12 mouse cellular contexts compared by ENCODE assay signal in genomic region chr9:119964206-119964605, GRCm38 (mm10). TPM values are rescaled to one million over a fixed set of nuclear protein-coding genes. Genes with fewer than 3 reads are reported as not detected.
DNase-seq lines count a peak whose midpoint lies in the region; ATAC-seq and TF ChIP-seq lines count a peak whose summit lies in the region.
"Had no signal": no experiment of that assay in that cellular context is flagged by ENCODE, and none has a peak within 500 bp of the region (broad histone marks: within the 10 kb centered on the region; RNA-seq: fewer than 3 reads in every experiment).

No protein-coding gene starts in this region.

- intact Hi-C loops in heart, postnatal 10 days (cut with DNase I) = loop anchor here (2.0 to 5.0 kb wide), 2 partner anchors 17 to 133 kb away; no protein-coding TSS in a partner anchor
- intact Hi-C loops in heart, adult 2 months (cut with DNase I) = loop anchor here (1.0 kb wide), 1 partner anchor 19 kb away; no protein-coding TSS in a partner anchor

- H3K27me3 ChIP-seq in heart, adult 2 months (ENCODE audit: control insufficient read depth, insufficient read depth, low read length) = no peaks in the 10 kb centered on the region
- H3K27me3 ChIP-seq in heart, embryonic 15.5 days = no peaks in the 10 kb centered on the region
- H3K27me3 ChIP-seq in forebrain, embryonic 11.5 days (ENCODE audit: control insufficient read depth, insufficient read depth, low read length) = no peaks in the 10 kb centered on the region

- no peak; the same call in 1 of the 2 replicates for ATAC-seq in heart, embryonic 15.5 days (replicated peaks; ENCODE audit: insufficient number of reproducible peaks, insufficient read depth, low FRiP score, low read depth)
- ATAC-seq in forebrain, embryonic 11.5 days (replicated peaks; ENCODE audit: low FRiP score) = no peak
- no peak for ATAC-seq in monocyte, adult 5-6 weeks (replicated peaks; ENCODE audit: insufficient number of reproducible peaks, low FRiP score, low TSS enrichment, poor library complexity, severe bottlenecking)

- H3K9me3 ChIP-seq in heart, embryonic 15.5 days (replicated peaks) = no peaks in the 10 kb centered on the region
- H3K9me3 ChIP-seq in forebrain, embryonic 11.5 days (ENCODE audit: control insufficient read depth, low read length) = no peaks in the 10 kb centered on the region
- H3K9me3 ChIP-seq: hindbrain, embryonic 12.5 days had no signal

- peaks cover 6% of the 10 kb centered on the region for H3K4me1 ChIP-seq in heart, adult 2 months (ENCODE audit: control insufficient read depth, insufficient read depth, low read length)
- H3K4me1 ChIP-seq in heart, embryonic 15.5 days (replicated peaks) = peaks cover 22% of the 10 kb centered on the region
- 0 out of 2 replicates have a peak, but pooled peaks cover 2% of the 10 kb centered on the region for H3K4me1 ChIP-seq in lung, adult 2 months (ENCODE audit: control insufficient read depth, insufficient read depth, low read length)
- no peaks in the 10 kb centered on the region for H3K4me1 ChIP-seq in forebrain, embryonic 11.5 days (replicated peaks; ENCODE audit: control insufficient read depth, insufficient read depth, low read length)

- WGBS in heart, adult 2 months = 41% methylated on average over 3 of the region's 3 CpGs
- WGBS in heart, embryonic 15.5 days = 61% methylated on average over 3 of the region's 3 CpGs
- WGBS in lung, adult 2 months = 53% methylated on average over 3 of the region's 3 CpGs
- 92% methylated on average over 3 of the region's 3 CpGs for WGBS in forebrain, embryonic 11.5 days

- peak; percentile 86 for TF ChIP-seq EP300 in heart, adult 2 months (IDR thresholded peaks at IDR 0.05; ENCODE audit: insufficient read depth, low read depth, low read length)

- H3K4me3 ChIP-seq in heart, adult 2 months = no peak overlapping the region
- H3K4me3 ChIP-seq in heart, embryonic 15.5 days = no peak overlapping the region
- peak overlapping the region; percentile 52 for H3K4me3 ChIP-seq in lung, adult 2 months (replicated peaks; ENCODE audit: extremely low read depth, low read depth, low read length)
- no peak overlapping the region for H3K4me3 ChIP-seq in forebrain, embryonic 11.5 days (ENCODE audit: low read depth, low read length)
- H3K4me3 ChIP-seq: hindbrain, embryonic 12.5 days had no signal

- peak overlapping the region; percentile 64 for H3K27ac ChIP-seq in heart, adult 2 months
- peak overlapping the region; percentile 69 for H3K27ac ChIP-seq in heart, embryonic 15.5 days
- no peak overlapping the region for H3K27ac ChIP-seq in forebrain, embryonic 11.5 days (ENCODE audit: low read depth, low read length)
- H3K27ac ChIP-seq: hindbrain, embryonic 12.5 days had no signal

- H3K79me2 ChIP-seq in heart, adult 2 months (replicated peaks; ENCODE audit: control insufficient read depth, insufficient read depth, low read length) = no peaks in the 10 kb centered on the region

- TF ChIP-seq POLR2A in heart, adult 2 months (IDR thresholded peaks at IDR 0.05; ENCODE audit: insufficient read depth, low read depth, low read length) = no peak; the same call in 1 of the 2 replicates
- 0 out of 2 replicates have a peak, but pooled peaks have one; percentile 26 for TF ChIP-seq POLR2A in lung, adult 2 months (IDR thresholded peaks at IDR 0.05; ENCODE audit: borderline replicate concordance, extremely low read depth, low read depth, low read length)

- H3K4me2 ChIP-seq in heart, embryonic 15.5 days = no peak overlapping the region
- H3K4me2 ChIP-seq in forebrain, embryonic 11.5 days (ENCODE audit: low read depth, low read length, severe bottlenecking) = no peak overlapping the region
- H3K4me2 ChIP-seq: hindbrain, embryonic 12.5 days had no signal

- no peak for TF ChIP-seq CTCF in heart, adult 2 months (IDR thresholded peaks at IDR 0.05)
- TF ChIP-seq CTCF in lung, adult 2 months (IDR thresholded peaks at IDR 0.05; ENCODE audit: insufficient read depth, low read length) = no peak

- no peak overlapping the region for H3K9ac ChIP-seq in heart, adult 2 months (ENCODE audit: low read depth, low read length)
- H3K9ac ChIP-seq in heart, embryonic 15.5 days = no peak overlapping the region
- H3K9ac ChIP-seq in forebrain, embryonic 11.5 days (ENCODE audit: low read length) = no peak overlapping the region
- H3K9ac ChIP-seq: hindbrain, embryonic 12.5 days had no signal

- H3K36me3 ChIP-seq in heart, adult 2 months (ENCODE audit: control insufficient read depth, insufficient read depth, low read length) = no peaks in the 10 kb centered on the region
- no peaks in the 10 kb centered on the region for H3K36me3 ChIP-seq in heart, embryonic 15.5 days
- no peaks in the 10 kb centered on the region for H3K36me3 ChIP-seq in forebrain, embryonic 11.5 days (ENCODE audit: control insufficient read depth, insufficient read depth, low read length)
- H3K36me3 ChIP-seq: hindbrain, embryonic 12.5 days had no signal

- peak; percentile 98 for DNase-seq in heart, adult 11 months
- DNase-seq in heart, postnatal 10 days = no peak
- peak; percentile 50 to 64 for DNase-seq in heart, adult 2 months
- DNase-seq in lung, adult 2 months = peak; percentile 34
- DNase-seq in forebrain, embryonic 11.5 days (ENCODE audit: low spot score) = no peak
- DNase-seq in testis, postnatal 14 days (ENCODE audit: low spot score) = no peak
- DNase-seq: cerebellum, adult 11 months; right cerebral cortex, postnatal 14 days; thymus, postnatal 36 days had no signal

RNA-seq across cellular contexts. Expression of gene Csrnp1, which starts 20.3 kb away (rescaled TPM):
- total RNA-seq in heart, postnatal 10 days (2021) = 10 to 100 TPM in 1 of 2 experiments, 1 to 10 TPM in 1; 9.9 to 19.0 TPM
- total RNA-seq in heart, adult 2 months (2021) = 10 to 100 TPM; 21.1 to 21.6 TPM
- 23.6 and 28.7 TPM in 2 replicates for polyA plus RNA-seq in heart, adult 2 months (2012; rRNA removed)
- polyA plus RNA-seq in heart, embryonic 15.5 days (2015; fragmentation: Nextera tagmentation; extraction: Ambion mirVana) = 6.9 and 8.2 TPM in 2 replicates
- polyA plus RNA-seq in lung, adult 2 months (2012; rRNA removed) = 53.3 and 110 TPM in 2 replicates
- 1.5 and 1.6 TPM in 2 replicates for polyA plus RNA-seq in forebrain, embryonic 11.5 days (2014; fragmentation: Nextera tagmentation; extraction: Ambion mirVana)
- total RNA-seq in monocyte, adult 5-6 weeks (2017) = 46.8 to 67.3 TPM (median 52.6 TPM) in 3 replicates

RNA-seq across cellular contexts. Expression of gene Ttc21a, which starts 26.8 kb away (rescaled TPM):
- not detected for total RNA-seq in heart, postnatal 10 days (2021)
- not detected for total RNA-seq in heart, adult 2 months (2021)
- polyA plus RNA-seq in heart, adult 2 months (2012; rRNA removed) = 0.70 TPM in 1 of 2 replicates, not detected in the other
- 0.08 and 0.29 TPM in 2 replicates for polyA plus RNA-seq in heart, embryonic 15.5 days (2015; fragmentation: Nextera tagmentation; extraction: Ambion mirVana)
- polyA plus RNA-seq in lung, adult 2 months (2012; rRNA removed) = 9.5 and 11.4 TPM in 2 replicates
- 0.11 and 0.33 TPM in 2 replicates for polyA plus RNA-seq in forebrain, embryonic 11.5 days (2014; fragmentation: Nextera tagmentation; extraction: Ambion mirVana)
- total RNA-seq in monocyte, adult 5-6 weeks (2017) = not detected in 3 replicates

RNA-seq across cellular contexts. Expression of gene Gorasp1, which starts 26.8 kb away (rescaled TPM):
- 10 to 100 TPM; 19.1 to 22.9 TPM for total RNA-seq in heart, postnatal 10 days (2021)
- 10 to 100 TPM; 32.2 to 35.9 TPM for total RNA-seq in heart, adult 2 months (2021)
- polyA plus RNA-seq in heart, adult 2 months (2012; rRNA removed) = 16.8 and 25.0 TPM in 2 replicates
- 16.6 and 24.3 TPM in 2 replicates for polyA plus RNA-seq in heart, embryonic 15.5 days (2015; fragmentation: Nextera tagmentation; extraction: Ambion mirVana)
- polyA plus RNA-seq in lung, adult 2 months (2012; rRNA removed) = 15.7 and 16.2 TPM in 2 replicates
- polyA plus RNA-seq in forebrain, embryonic 11.5 days (2014; fragmentation: Nextera tagmentation; extraction: Ambion mirVana) = 19.3 and 25.7 TPM in 2 replicates
- 1.2 to 1.9 TPM (median 1.8 TPM) in 3 replicates for total RNA-seq in monocyte, adult 5-6 weeks (2017)

RNA-seq across cellular contexts. Expression of gene Xirp1, which starts 59.2 kb away (rescaled TPM):
- 100 to 1,000 TPM; 147 to 150 TPM for total RNA-seq in heart, postnatal 10 days (2021)
- total RNA-seq in heart, adult 2 months (2021) = 100 to 1,000 TPM; 118 to 133 TPM
- polyA plus RNA-seq in heart, adult 2 months (2012; rRNA removed) = 55.5 and 72.8 TPM in 2 replicates
- polyA plus RNA-seq in heart, embryonic 15.5 days (2015; fragmentation: Nextera tagmentation; extraction: Ambion mirVana) = 45.2 and 51.0 TPM in 2 replicates
- 0.62 and 2.7 TPM in 2 replicates for polyA plus RNA-seq in lung, adult 2 months (2012; rRNA removed)
- not detected in 2 replicates for polyA plus RNA-seq in forebrain, embryonic 11.5 days (2014; fragmentation: Nextera tagmentation; extraction: Ambion mirVana)
- 0.76 to 2.0 TPM (median 1.7 TPM) in 3 replicates for total RNA-seq in monocyte, adult 5-6 weeks (2017)

Comparison
In these comparisons a context has a peak if more than half of its experiments do, and no peak if none do; other contexts are left out.
1. DNase-seq: peak in heart, adult 11 months (single experiment), heart, adult 2 months (2 of 2) and lung, adult 2 months (single experiment); none in heart, postnatal 10 days (0 of 2), forebrain, embryonic 11.5 days (single experiment) and testis, postnatal 14 days (single experiment).